Mouse (Mus musculus) left cerebral cortex, adult 2 months (tissue): Measurements from ENCODE around the gene Jazf1. TPM values are rescaled to one million over a fixed set of nuclear protein-coding genes. Genes with fewer than 3 reads are reported as not detected.

Experiments
- DNase-seq, 2 experiments: peaks; one replicate each; pipeline ENCODE4 v3.0.0; 2021 to 2022; ENCODE audit warnings: low spot score in 2 of 2, mixed read lengths in 1 of 2; ENCODE audit errors: extremely low spot score in 1 of 2
- H3K27ac ChIP-seq: fragments of 200-600 bp; 2 replicates; pipeline ENCODE4 v1.8.1; 2022
- H3K4me3 ChIP-seq: fragments of 200-600 bp; 2 replicates; pipeline ENCODE4 v1.8.1; 2022
- CTCF ChIP-seq: fragments of 200-600 bp; IDR thresholded peaks from 2 replicates; pipeline ENCODE4 v1.8.1; 2022; ENCODE audit warnings: antibody characterized with exemption, mild to moderate bottlenecking, moderate library complexity
- intact Hi-C: fragments of 180-260 bp; cut with DNase I; formaldehyde crosslinking; loops from one replicate; pipeline ENCODE4 v1.15.1; 2025
- total RNA-seq, 2 experiments: library from RNA; stranded (reverse); gene quantifications; 2 replicates each; pipeline ENCODE4 v1.2.3; 2021

The Jazf1 gene
- total RNA-seq, 2 experiments from 2014 or later = 25.8 to 29.0 TPM

- intact Hi-C loops = no loop called here
- no peak for TF ChIP-seq CTCF
- H3K27ac ChIP-seq = no peak overlapping the region
- H3K4me3 ChIP-seq = no peak overlapping the region
- DNase-seq = peak in 1 of 2 experiments; percentile 5
These were observed 118.1 kb downstream of the Jazf1 start for GRCm38 (mm10) chr6:52950371-52950770.

GRCm38 (mm10) chr6:52942534-52942933, 125.9 kb downstream of the Jazf1 start:
- no peak overlapping the region for H3K4me3 ChIP-seq
- no peak for DNase-seq
- no peak overlapping the region for H3K27ac ChIP-seq
- intact Hi-C loops = no loop called here
- no peak for TF ChIP-seq CTCF

- intact Hi-C loops = no loop called here
- Histone ChIP-seq H3K4me3 (no peak overlapping the region), H3K27ac (no peak overlapping the region)
- no peak for TF ChIP-seq CTCF
- DNase-seq = no peak
These were observed 126.3 kb downstream of the Jazf1 start for GRCm38 (mm10) chr6:52942101-52942500.

GRCm38 (mm10) chr6:52937916-52938315, 130.5 kb downstream of the Jazf1 start:
- DNase-seq = no peak
- intact Hi-C loops = no loop called here
- Histone ChIP-seq H3K4me3 (no peak overlapping the region), H3K27ac (no peak overlapping the region)
- no peak for TF ChIP-seq CTCF

GRCm38 (mm10) chr6:52936995-52937394, 131.4 kb downstream of the Jazf1 start:
- H3K27ac ChIP-seq = no peak overlapping the region
- intact Hi-C loops = no loop called here
- no peak for TF ChIP-seq CTCF

GRCm38 (mm10) chr6:52934021-52934420, 134.4 kb downstream of the Jazf1 start:
- H3K27ac ChIP-seq = peak overlapping the region; percentile 3; the same call in 1 of the 2 replicates
- no peak for DNase-seq
- no peak overlapping the region for H3K4me3 ChIP-seq
- TF ChIP-seq CTCF = peak; percentile 29
- intact Hi-C loops = no loop called here

More at GRCm38 (mm10) chr6:52936995-52937394, 131.4 kb downstream of the Jazf1 start:
- DNase-seq = peak; percentile 33 to 38
- H3K4me3 ChIP-seq = no peak overlapping the region

GRCm38 (mm10) chr6:52932603-52933178, 135.7 kb downstream of the Jazf1 start:
- no peak overlapping the region for H3K4me3 ChIP-seq
- intact Hi-C loops = no loop called here
- H3K27ac ChIP-seq = peak overlapping the region; percentile 10; the same call in 1 of the 2 replicates
- no peak for DNase-seq
- TF ChIP-seq CTCF = no peak

- DNase-seq = no peak
- Histone ChIP-seq H3K4me3 (no peak overlapping the region), H3K27ac (no peak overlapping the region)
- TF ChIP-seq CTCF = no peak
- intact Hi-C loops = no loop called here
These were observed 139.1 kb downstream of the Jazf1 start for GRCm38 (mm10) chr6:52929358-52929757.

GRCm38 (mm10) chr6:52926947-52927346, 141.5 kb downstream of the Jazf1 start:
- intact Hi-C loops = loop anchor here (1.0 to 2.0 kb wide), 2 partner anchors 25 to 42 kb away; no protein-coding TSS in a partner anchor
- peak; percentile 55 for TF ChIP-seq CTCF

GRCm38 (mm10) chr6:52925458-52926042, 142.9 kb downstream of the Jazf1 start:
- intact Hi-C loops = loop anchor here (2.0 kb wide), 1 partner anchor 43 kb away; no protein-coding TSS in a partner anchor
- TF ChIP-seq CTCF = no peak
- DNase-seq = no peak
- Histone ChIP-seq H3K4me3 (no peak overlapping the region), H3K27ac (no peak overlapping the region)

More at GRCm38 (mm10) chr6:52926947-52927346, 141.5 kb downstream of the Jazf1 start:
- Histone ChIP-seq H3K4me3 (no peak overlapping the region), H3K27ac (no peak overlapping the region)
- DNase-seq = no peak

- intact Hi-C loops = no loop called here
- H3K4me3 ChIP-seq = no peak overlapping the region
- DNase-seq = no peak
- no peak for TF ChIP-seq CTCF
- H3K27ac ChIP-seq = no peak overlapping the region
These were observed 147.2 kb downstream of the Jazf1 start for GRCm38 (mm10) chr6:52921248-52921647.

GRCm38 (mm10) chr6:52920719-52921118, 147.7 kb downstream of the Jazf1 start:
- TF ChIP-seq CTCF = no peak
- no peak overlapping the region for H3K27ac ChIP-seq
- no peak overlapping the region for H3K4me3 ChIP-seq
- intact Hi-C loops = no loop called here
- no peak for DNase-seq
